Mouse (Mus musculus): ENCODE results near the gene Thbs3.

The Thbs3 gene

DNA sequence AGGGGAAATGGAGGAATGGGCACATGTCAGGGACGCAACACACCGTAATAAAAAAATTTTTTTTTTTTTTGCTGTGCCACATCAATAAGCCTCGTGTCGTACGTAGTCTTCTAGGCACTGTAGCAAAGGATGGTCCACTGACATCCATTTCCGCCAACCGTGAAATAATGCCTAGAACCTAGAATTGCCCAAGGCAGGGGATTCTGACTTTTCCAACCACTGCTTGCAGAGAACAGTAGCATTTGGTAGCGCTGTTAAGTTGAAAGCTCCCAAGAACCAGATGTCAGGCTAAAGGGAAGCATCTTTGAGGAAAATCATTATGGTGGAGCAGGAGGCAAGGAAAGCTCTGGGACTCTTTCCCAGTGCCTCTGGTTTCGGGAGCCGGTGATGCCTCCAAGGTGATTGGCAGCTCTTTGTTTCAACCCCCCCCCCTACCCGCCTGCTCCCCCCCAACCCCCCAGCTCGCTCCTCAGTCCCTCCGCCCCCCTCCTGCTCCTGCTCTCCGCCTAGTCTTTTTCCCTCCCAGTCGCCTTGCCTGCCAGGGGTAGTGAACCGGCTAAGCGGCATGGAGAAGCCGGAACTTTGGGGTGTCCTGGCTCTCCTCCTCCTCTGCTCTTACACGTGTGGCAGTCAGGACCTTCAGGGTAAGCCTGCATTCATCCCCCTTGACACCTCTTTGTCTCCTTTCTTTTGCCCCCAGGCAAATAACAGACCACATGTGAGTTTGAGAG lies at the start of gene Thbs3:
Gene Thbs3 (plus strand): TSS at position 500 of the 731 bp plus-strand sequence.
- peak; percentile 79 for DNase-seq

- no peak for DNase-seq
Measured at GRCm38 (mm10) chr3:89165268-89165870, 49.6 kb upstream of the Thbs3 start.

DNA sequence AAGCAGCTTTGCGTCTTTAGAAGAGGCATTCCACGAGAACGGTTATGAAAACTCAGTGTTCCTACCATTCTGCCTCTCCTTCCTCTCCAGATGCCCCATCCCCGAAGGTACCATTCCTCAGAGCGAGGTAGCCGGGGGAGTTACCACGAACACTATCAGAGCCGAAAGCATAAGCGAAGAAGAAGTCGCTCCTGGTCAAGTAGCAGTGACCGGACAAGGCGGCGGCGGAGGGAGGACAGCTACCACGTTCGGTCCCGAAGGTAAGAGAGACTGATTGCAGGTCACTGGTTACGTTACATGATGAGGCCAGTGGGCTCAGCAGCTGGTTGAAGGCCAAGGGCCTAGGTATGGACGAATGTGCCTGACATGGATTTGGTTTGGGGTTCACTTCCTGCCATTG lies 48.0 kb upstream of the Thbs3 start:
- no peak for DNase-seq

DNA sequence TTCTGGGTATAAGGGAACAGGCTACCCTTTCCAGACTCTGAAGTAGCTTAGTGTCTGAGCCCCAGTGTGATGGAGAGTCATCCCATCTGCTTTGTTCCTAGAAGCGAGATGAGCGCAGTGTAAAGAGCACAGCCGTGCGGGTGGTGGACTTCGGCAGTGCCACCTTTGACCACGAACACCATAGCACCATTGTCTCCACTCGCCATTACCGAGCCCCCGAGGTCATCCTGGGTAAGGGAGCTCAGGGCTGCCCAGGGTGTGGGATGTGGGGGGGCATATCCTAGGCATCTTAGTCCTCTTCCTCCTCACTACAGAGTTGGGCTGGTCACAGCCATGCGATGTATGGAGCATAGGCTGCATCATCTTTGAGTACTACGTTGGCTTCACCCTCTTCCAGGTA lies 40.1 kb upstream of the Thbs3 start:
- no peak for DNase-seq

- no peak for DNase-seq
Measured at GRCm38 (mm10) chr3:89175544-89175943, 39.4 kb upstream of the Thbs3 start.

DNA sequence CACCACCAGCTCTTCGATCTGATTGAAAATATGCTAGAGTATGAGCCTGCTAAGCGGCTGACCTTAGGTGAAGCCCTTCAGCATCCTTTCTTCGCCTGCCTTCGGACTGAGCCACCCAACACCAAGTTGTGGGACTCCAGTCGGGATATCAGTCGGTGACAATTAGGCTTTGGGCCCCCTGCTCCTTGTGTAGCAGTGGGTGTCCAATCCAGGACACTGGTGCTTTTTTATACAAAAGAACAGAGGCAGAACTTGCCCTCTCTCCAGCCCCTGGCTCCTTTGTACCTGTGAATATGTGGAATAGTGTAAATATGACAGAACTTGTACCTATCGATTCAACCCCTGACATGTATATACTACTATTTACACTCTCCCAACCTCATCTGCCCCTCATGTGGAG lies 38.6 kb upstream of the Thbs3 start:
- no peak for DNase-seq

- peak; percentile 95 for DNase-seq
Measured at GRCm38 (mm10) chr3:89177242-89178106, 37.5 kb upstream of the Thbs3 start, which contains the start of gene Scamp3. Scamp3 (plus strand) TSS chr3:89177473.

- DNase-seq: no peak
Measured at GRCm38 (mm10) chr3:89178107-89178385, 36.9 kb upstream of the Thbs3 start.

- no peak for DNase-seq
Measured at GRCm38 (mm10) chr3:89179056-89179455, 35.9 kb upstream of the Thbs3 start.

DNA sequence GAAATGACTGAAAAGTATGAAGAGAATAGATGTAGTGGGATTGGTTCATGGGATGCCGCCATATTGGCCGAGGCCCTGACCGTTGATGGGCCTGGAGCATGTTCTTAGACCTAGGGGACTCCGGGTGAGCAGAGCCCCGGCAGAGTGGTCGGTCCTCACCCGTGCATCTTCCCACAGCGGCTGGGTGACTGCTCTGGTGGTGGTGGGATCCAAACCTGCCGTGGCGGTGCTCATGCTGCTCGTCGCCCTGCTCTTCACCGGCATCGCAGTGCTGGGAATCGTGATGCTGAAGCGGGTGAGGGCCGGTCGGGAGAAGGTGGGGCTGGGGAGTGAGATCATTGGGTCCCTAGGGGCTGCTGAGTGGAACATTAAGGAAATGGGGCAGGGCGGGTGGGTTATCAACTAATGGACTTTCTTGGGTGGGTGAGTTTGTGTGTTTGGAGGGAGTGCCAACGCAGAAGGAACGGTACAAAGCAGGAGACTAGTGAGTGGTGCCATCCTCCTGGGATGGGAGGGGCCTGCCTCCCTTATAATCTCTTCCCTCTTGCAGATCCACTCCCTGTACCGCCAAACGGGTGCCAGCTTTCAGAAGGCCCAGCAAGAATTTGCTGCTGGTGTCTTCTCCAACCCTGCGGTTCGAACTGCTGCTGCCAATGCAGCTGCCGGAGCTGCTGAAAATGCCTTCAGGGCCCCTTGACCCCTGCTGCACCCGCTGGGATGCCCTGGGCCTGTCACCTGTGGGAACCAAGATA lies 33.1 kb upstream of the Thbs3 start:
- DNase-seq: no peak

- no peak for DNase-seq
Measured at GRCm38 (mm10) chr3:89182531-89183057, 32.4 kb upstream of the Thbs3 start.

GRCm38 (mm10) chr3:89183058-89183958 lies 31.7 kb upstream of the Thbs3 start, which contains the start of gene Fam189b:
Fam189b (plus strand) TSS chr3:89183143.
- peak; percentile 92 for DNase-seq

DNA sequence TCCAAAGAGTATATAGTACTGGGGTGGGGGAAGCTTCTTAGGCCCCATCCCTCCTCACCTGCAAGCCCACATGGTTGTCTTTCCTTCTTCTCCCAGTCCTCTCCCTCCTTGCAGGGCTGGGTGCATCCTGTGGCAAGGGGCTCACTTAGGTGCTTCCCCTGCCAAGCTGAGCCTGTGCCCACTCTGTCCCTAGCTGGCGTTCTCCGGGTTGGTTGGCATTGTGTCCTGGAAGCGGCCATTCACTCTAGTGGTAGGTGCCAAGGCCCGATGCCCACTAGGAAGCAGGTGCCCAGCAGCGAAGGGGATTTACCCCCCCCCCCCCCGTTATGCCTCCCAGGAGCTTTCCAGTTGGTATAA lies 31.0 kb upstream of the Thbs3 start:
- no peak for DNase-seq

- no peak for DNase-seq
Measured at GRCm38 (mm10) chr3:89187197-89187596, 27.8 kb upstream of the Thbs3 start.

- no peak for DNase-seq
Measured at GRCm38 (mm10) chr3:89187690-89188477, 27.1 kb upstream of the Thbs3 start.

DNA sequence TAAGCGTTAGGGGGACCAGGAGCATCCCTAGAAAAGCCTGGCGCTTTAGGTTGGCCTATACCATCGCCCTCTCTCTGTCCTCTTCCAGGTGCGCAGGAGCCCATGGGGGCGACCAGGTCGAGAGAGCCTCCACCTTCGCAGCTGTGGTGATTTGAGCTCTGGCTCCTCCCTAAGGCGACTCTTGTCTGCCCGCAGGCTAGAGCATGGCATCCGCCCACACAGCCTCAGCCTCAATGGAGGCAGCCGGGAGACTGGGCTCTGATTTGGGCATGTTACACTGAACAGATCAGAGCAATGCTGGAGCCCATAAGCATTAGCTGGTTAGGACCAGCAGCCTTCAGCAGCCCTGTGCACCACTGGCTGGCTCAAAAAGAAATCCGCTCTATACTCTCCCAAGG lies 26.5 kb upstream of the Thbs3 start:
- DNase-seq: no peak

DNA sequence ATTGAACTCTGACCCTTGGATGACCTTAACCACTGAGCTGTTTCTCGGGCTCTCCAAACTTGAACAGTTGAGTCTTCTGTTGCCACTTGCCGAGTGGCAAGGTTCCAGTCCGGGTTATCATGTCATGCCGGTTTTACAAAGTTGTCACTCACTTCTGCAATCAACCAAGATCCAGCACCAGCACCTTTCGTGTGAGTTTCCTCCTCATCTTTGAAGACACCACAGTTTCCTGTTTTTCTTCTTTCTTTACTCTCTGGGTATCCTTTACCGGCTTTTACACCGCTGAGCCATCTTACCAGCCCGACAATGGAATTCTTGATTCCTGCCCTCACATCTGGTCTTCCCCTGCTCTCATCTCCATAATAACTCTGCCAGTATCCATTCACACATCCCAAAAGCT lies 24.5 kb upstream of the Thbs3 start:
- DNase-seq: no peak

GRCm38 (mm10) chr3:89193351-89193750 lies 21.6 kb upstream of the Thbs3 start:
- DNase-seq: no peak

- no peak for DNase-seq
Measured at GRCm38 (mm10) chr3:89193853-89194252, 21.1 kb upstream of the Thbs3 start.

- peak; percentile 97 for DNase-seq
Measured at GRCm38 (mm10) chr3:89195979-89196877, 18.8 kb upstream of the Thbs3 start.

Measured in embryo, embryonic 11 days (tissue).